Mouse (Mus musculus) kidney, embryonic 16.5 days (tissue): ENCODE measurements around the gene Rpl28. TPM values are rescaled to one million over a fixed set of nuclear protein-coding genes. Genes with fewer than 3 reads are reported as not detected.

Source experiments
- ATAC-seq: fragments of 200-750 bp; cut with Nextera tagmentation; 2 replicates; pipeline ENCODE4 v1.8.0; 2017; ENCODE audit warnings: moderate TSS enrichment; ENCODE audit not compliant: low FRiP score, low TSS enrichment
- H3K27ac ChIP-seq: fragments of 300-500 bp; sonication (generic); 2 replicates; pipeline ENCODE4 v1.5.1; 2014; ENCODE audit warnings: low read length
- H3K27me3 ChIP-seq: fragments of 300-500 bp; sonication (generic); 2 replicates; pipeline ENCODE4 v1.6.1; 2014; ENCODE audit warnings: low read length, control low read depth, mixed read lengths; ENCODE audit not compliant: insufficient read depth
- H3K36me3 ChIP-seq: fragments of 300-500 bp; sonication (generic); 2 replicates; pipeline ENCODE4 v1.6.1; 2014; ENCODE audit warnings: low read length, control low read depth, mixed read lengths; ENCODE audit not compliant: insufficient read depth
- H3K4me1 ChIP-seq: fragments of 300-500 bp; sonication (generic); 2 replicates; pipeline ENCODE4 v1.6.1; 2014; ENCODE audit warnings: low read length, control low read depth, mixed read lengths; ENCODE audit not compliant: insufficient read depth
- H3K4me2 ChIP-seq: fragments of 300-500 bp; sonication (generic); replicated peaks from 2 replicates; pipeline ENCODE4 v1.6.1; 2014; ENCODE audit warnings: low read depth, low read length
- H3K4me3 ChIP-seq: fragments of 300-500 bp; sonication (generic); 2 replicates; pipeline ENCODE4 v1.5.1; 2014; ENCODE audit warnings: mild to moderate bottlenecking, low read length
- H3K9ac ChIP-seq: fragments of 300-500 bp; sonication (generic); replicated peaks from 2 replicates; pipeline ENCODE4 v1.6.1; 2014; ENCODE audit warnings: low read length
- H3K9me3 ChIP-seq: fragments of 300-500 bp; sonication (generic); 2 replicates; pipeline ENCODE4 v1.6.1; 2016; ENCODE audit warnings: low read length, control low read depth
- WGBS: fragments of 180-500 bp; shearing (Covaris S2); extraction: QIAGEN DNeasy Blood & Tissue Kit; methylation state at CpG from one replicate; pipeline ENCODE4 v1.1.7; 2014; 5-methylcytosine and 5-hydroxymethylcytosine counted together
- polyA plus RNA-seq: library from polyadenylated mRNA; unstranded; fragments of >200 nt; fragmentation: Nextera tagmentation; extraction: Ambion mirVana; gene quantifications from 2 replicates; pipeline ENCODE4 v1.2.1, GENCODE M21; 2015

Gene Rpl28
- 315 and 357 TPM in 2 replicates for polyA plus RNA-seq

DNA sequence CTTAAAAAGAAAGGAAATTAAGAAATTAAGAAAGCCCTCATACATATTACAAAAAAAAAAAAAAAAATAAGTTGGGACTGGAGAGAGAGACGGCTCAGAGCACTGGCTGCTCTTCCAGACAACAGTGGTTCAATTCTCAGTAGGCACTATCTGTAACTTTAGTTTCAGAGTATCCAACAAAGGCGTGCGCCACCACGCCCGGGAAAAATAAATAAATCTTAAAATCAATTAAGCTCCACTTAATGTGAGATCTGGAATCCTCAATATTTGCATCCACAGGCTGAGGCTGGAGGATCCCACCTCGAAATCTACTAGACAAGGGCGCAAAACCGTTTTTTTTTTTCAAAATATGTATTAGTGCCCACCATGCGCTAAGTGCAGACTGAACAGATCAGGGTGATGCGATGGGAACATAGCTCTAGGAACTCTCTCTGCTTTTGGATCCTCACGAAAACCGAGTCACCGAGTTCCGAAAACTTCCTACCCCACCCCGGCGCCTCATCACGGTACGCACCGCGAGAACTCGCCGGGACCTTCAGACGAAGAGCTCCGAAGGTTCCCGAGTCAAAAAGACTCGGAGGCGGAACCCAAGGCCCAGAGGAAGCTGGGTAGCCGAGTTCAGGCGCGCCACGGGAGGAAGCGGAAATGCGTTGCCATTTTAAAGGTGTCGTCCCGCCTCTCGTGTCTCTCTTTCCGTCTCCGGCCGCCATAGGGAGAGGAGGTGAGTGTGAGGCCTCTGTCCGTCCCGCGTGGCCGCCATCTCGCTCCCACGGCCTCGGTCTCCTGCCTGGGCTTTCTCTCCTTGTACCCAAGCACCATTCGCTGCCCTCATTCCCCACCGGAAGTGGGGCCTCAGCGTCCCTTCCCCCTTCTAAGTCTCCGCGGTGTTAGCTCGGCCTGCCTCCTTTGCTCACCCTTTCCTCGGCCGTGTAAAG is at the start of gene Rpl28:
TSS of gene Rpl28 (plus strand) at position 597 of the 935 bp plus-strand sequence.
- Histone ChIP-seq H3K4me2 (peak within 1 kb of the TSS; percentile 72), H3K4me3 (peak within 1 kb of the TSS; percentile 76), H3K27ac (peak within 1 kb of the TSS; percentile 98), H3K4me1 (peaks cover 27% of the 10 kb centered on the region), H3K27me3 (no peaks in the 10 kb centered on the region), H3K36me3 (peaks cover 35% of the 10 kb centered on the region), H3K9ac (peak within 1 kb of the TSS; percentile 89), H3K9me3 (no peaks in the 10 kb centered on the region)
- 1% methylated on average over 54 of the region's 54 CpGs for WGBS
- ATAC-seq = peak; percentile 85

DNA sequence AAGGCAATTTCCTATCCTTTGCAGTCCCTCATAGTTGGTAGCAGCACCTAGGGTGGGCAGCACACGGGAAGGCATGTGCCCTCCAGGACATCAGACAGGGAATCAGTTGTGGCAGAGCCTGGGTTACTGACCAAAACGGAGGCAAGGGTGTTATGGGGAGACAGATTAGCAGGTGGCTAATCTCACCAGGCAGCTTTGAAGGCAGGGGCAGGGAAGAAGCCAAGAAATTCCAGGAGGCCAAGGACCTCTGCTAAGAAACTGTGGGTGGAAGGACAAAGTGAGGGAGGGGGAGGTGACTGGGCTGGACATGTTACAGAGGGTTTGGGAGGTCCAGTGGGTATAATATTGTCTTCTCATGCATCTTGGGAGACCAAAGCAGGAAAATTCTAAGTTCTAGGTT is 49.3 kb upstream of the Rpl28 start:
- no peak overlapping the region for H3K27ac ChIP-seq
- WGBS = 52% methylated on average over 2 of the region's 2 CpGs
- peaks cover 28% of the 10 kb centered on the region for H3K4me1 ChIP-seq
- H3K4me2 ChIP-seq = no peak overlapping the region
- no peaks in the 10 kb centered on the region for H3K9me3 ChIP-seq
- H3K27me3 ChIP-seq = no peaks in the 10 kb centered on the region
- ATAC-seq = no peak
- no peak overlapping the region for H3K4me3 ChIP-seq
- peaks cover 18% of the 10 kb centered on the region for H3K36me3 ChIP-seq
- no peak overlapping the region for H3K9ac ChIP-seq

DNA sequence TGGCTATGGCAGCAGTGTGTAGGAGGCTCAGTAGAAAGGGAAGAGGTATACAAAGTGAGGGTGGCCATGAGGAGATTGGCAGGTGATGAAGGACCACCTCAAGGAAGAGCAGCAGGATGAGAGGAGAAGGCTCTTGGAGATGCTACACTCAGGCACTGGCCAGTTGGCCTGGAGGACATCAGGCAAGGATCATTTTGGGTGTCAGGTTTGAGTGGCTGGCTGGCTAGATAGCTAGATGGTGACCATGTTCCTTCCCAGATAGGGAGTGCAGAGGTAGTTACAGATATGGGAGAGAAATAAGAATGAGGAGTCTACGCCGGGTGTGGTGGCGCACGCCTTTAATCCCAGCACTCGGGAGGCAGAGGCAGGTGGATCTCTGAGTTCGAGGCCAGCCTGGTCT is 47.8 kb upstream of the Rpl28 start:
- H3K4me2 ChIP-seq = no peak overlapping the region
- 96% methylated on average over 5 of the region's 6 CpGs for WGBS
- H3K4me1 ChIP-seq = peaks cover 22% of the 10 kb centered on the region
- peaks cover 23% of the 10 kb centered on the region for H3K36me3 ChIP-seq
- no peak overlapping the region for H3K27ac ChIP-seq
- H3K9me3 ChIP-seq = no peaks in the 10 kb centered on the region
- no peak overlapping the region for H3K4me3 ChIP-seq
- H3K27me3 ChIP-seq = no peaks in the 10 kb centered on the region
- H3K9ac ChIP-seq = no peak overlapping the region
- ATAC-seq = no peak

DNA sequence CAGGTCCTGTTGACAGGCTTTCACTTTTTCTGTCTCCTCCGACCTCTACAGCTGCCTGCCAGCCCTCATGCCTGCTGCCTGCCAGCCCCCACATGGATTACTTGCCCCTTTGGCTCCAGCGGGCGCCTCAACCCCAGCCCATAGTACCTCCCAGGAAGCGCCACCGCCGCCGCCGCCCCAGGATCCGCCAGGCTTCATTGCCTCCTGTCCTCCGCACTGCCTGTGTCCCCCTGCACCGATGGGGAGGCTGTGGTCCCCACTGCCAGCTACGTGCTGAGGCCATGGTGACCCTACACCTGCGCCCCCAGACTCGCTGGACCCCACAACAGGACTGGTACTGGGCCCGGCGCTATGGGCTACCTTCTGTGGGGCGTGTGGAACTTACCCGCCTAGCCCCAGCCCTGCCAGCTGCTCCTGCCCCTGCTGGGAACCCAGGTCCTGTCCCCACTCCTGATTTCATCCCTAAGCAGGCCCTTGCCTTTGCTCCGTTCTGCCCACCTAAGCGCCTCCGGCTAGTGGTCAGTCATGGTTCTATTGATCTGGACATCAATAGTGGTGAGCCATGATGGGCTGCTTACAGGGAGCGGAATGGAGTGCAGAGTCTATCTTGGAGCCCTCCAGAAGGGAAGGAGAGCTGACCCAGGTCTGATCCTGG is 46.2 kb upstream of the Rpl28 start:
- ATAC-seq = no peak
- no peak overlapping the region for H3K4me3 ChIP-seq
- peaks cover 16% of the 10 kb centered on the region for H3K4me1 ChIP-seq
- no peak overlapping the region for H3K27ac ChIP-seq
- H3K9ac ChIP-seq = no peak overlapping the region
- H3K9me3 ChIP-seq = no peaks in the 10 kb centered on the region
- H3K27me3 ChIP-seq = no peaks in the 10 kb centered on the region
- 87% methylated on average over 22 of the region's 22 CpGs for WGBS
- no peak overlapping the region for H3K4me2 ChIP-seq
- H3K36me3 ChIP-seq = peaks cover 23% of the 10 kb centered on the region

DNA sequence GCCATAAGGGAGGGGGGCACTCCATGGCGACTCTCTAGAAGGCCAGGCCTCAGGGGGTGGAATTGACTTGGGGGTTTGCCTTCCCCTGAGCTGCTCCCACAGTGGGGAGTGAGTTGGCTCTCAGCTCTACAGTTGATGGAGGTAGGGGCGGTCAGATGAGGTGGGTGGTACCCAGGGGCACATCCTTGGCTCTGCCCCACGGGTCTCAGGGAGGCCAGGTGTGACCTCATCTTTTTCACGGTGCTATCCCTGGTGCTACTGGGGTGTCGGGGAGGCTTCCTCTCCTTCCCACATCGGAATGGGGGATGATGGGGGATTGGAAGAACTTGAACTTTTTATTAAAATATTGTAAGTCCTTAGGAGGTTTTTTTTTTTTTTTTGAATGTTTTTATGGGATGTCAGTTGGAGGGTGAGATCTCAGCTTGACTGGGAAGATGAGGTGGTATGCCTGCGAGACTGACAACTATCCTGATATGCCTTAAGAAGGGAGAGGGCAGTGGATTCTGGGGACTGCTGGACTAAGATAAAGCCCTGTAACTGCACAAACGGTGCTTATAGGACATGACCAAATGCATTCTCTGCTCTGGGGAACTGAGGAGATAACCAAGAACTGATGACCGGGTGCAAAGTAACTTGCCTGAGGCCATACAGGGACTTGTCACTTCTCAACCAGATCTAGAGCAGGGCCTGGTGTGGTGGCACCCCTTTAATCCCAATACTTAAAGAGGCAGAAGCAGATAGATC is 45.3 kb upstream of the Rpl28 start:
- peaks cover 15% of the 10 kb centered on the region for H3K4me1 ChIP-seq
- H3K9me3 ChIP-seq = no peaks in the 10 kb centered on the region
- peaks cover 23% of the 10 kb centered on the region for H3K36me3 ChIP-seq
- no peak for ATAC-seq
- H3K27me3 ChIP-seq = no peaks in the 10 kb centered on the region
- no peak overlapping the region for H3K4me3 ChIP-seq
- 79% methylated on average over 9 of the region's 9 CpGs for WGBS
- no peak overlapping the region for H3K9ac ChIP-seq
- H3K27ac ChIP-seq = no peak overlapping the region
- H3K4me2 ChIP-seq = no peak overlapping the region

DNA sequence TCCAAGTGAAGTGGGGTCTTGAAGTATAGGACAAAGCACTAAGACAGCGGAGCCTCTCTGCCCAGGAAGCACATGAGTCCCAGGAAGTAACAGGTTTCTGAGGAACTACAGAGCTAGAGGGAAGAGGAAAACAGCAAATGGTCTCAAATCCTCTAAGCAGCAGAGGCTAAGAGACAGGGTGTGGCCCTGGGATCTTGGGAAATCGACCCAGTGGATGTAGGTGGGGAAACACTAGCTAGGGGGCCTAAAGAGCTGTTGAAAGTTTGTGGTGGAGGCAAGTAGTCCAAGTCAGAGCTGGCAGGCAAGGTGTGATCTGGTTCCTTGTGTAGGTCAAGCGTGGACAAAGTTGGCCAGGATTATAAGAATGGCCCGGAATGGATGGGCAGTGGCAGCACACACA is 44.4 kb upstream of the Rpl28 start:
- no peak for ATAC-seq
- Histone ChIP-seq H3K36me3 (peaks cover 23% of the 10 kb centered on the region), H3K4me2 (no peak overlapping the region), H3K4me1 (peaks cover 21% of the 10 kb centered on the region), H3K27me3 (no peaks in the 10 kb centered on the region), H3K9ac (no peak overlapping the region), H3K27ac (no peak overlapping the region), H3K9me3 (no peaks in the 10 kb centered on the region), H3K4me3 (no peak overlapping the region)
- WGBS = 83% methylated on average over 4 of the region's 4 CpGs

DNA sequence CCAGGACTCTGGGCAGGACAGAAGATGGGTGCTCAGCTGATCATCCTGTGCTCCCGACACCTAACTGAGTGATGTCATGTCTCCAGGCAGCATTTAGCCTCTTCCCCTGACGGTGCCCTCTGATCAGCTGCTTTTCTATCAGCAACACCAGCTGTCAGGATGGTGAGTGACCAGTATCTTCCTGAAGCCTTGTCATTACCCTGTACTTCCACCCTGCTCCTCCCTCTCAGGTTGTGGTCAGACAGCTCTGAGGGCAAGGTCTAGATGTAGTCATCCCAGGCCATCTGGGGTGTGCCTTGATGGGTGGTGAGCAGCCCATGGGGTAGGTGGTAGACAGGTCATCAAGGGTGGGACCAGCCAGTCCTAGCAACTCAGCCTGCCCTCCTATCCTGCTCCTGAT is 43.5 kb upstream of the Rpl28 start:
- no peak overlapping the region for H3K4me2 ChIP-seq
- no peak for ATAC-seq
- H3K4me1 ChIP-seq = peaks cover 19% of the 10 kb centered on the region
- H3K27ac ChIP-seq = no peak overlapping the region
- no peaks in the 10 kb centered on the region for H3K9me3 ChIP-seq
- peaks cover 20% of the 10 kb centered on the region for H3K36me3 ChIP-seq
- 83% methylated on average over 2 of the region's 2 CpGs for WGBS
- H3K9ac ChIP-seq = no peak overlapping the region
- no peaks in the 10 kb centered on the region for H3K27me3 ChIP-seq
- H3K4me3 ChIP-seq = no peak overlapping the region

DNA sequence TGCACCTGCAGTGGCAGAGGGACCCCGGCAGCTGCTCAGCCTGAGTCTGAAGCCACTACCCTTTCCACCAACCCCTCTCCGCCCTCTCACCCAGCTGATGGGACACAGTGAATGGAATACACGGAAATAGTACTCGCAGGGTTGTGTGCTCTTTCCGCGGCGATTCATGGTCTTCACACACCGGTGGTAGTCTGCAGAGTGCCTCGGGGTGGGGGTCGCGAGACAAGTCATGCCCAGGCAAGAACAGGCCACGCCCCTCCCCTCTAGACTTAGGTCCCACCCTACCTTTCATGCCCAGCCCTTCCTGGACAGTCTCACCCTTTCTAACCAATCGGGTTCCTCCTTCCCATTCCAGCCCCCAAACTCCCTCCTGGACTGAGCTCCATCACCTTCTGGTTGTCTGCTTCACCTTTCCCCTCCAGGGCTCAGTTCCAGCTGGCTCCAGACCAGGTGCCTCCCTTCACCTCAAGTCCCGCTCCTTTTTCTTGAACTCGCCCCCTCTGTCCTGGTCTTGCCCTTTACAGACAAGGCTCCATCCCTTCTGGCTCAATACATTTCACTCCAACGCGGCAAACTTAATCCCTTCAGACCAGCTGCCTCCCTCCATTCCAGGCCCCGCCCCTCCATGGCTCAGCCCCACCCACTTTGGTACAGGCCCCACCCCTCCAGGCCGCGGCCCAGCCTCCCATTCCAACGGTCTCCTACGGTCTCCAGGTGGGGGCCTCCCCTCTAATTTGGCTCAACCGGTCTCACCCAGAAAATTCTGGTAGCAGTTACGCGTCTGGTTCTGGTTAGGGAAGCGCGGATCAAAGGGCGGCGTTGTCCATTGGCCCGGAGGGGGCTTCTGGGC is 40.5 kb upstream of the Rpl28 start:
- H3K4me2 ChIP-seq = peak overlapping the region; percentile 74
- H3K9me3 ChIP-seq = no peaks in the 10 kb centered on the region
- peak overlapping the region; percentile 61 for H3K9ac ChIP-seq
- ATAC-seq = peak; percentile 86
- H3K27me3 ChIP-seq = no peaks in the 10 kb centered on the region
- peaks cover 19% of the 10 kb centered on the region for H3K4me1 ChIP-seq
- H3K4me3 ChIP-seq = peak overlapping the region; percentile 58
- H3K36me3 ChIP-seq = peaks cover 6% of the 10 kb centered on the region; the same call in 1 of the 2 replicates
- WGBS = under 1% methylated on average over 30 of the region's 30 CpGs
- H3K27ac ChIP-seq = peak overlapping the region; percentile 80
